ENCODE assay signal across 10 mouse cellular contexts in the genomic region with DNA sequence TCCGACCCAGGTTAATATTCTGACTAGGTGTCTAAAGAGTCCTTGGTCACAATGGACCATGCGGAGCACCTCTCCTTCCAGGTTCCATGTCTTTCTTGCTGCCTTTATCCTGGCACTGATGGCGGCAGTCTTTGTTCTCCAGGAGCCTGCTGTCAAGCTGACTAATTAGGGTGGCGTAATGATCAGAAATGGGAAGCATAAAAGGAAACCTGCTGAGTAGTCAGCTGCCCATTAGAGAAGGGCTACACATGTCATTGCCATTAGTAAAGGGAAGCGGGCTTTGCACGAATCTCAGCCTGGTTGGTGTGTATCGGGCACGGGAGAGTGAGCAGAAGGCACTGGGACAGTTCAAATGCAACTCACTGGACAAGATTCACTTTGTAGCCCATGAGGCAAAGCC.
DNase-seq lines count a peak whose midpoint lies in the region; ATAC-seq lines count a peak whose summit lies in the region.
"Had no signal": no experiment of that assay in that cellular context is flagged by ENCODE, and none has a peak within 500 bp of the region (broad histone marks: within the 10 kb centered on the region; RNA-seq: fewer than 3 reads in every experiment).

No protein-coding gene starts in this region.

- no peaks in the 10 kb centered on the region for H3K27me3 ChIP-seq in forebrain, embryonic 16.5 days (replicated peaks; ENCODE audit: control insufficient read depth, insufficient read depth, low read length)
- no peaks in the 10 kb centered on the region for H3K27me3 ChIP-seq in midbrain, embryonic 14.5 days (ENCODE audit: control insufficient read depth, insufficient read depth, low read length)
- H3K27me3 ChIP-seq: kidney, embryonic 15.5 days had no signal

- 9% methylated on average over 8 of the region's 8 CpGs for WGBS in forebrain, embryonic 16.5 days
- 47% methylated on average over 8 of the region's 8 CpGs for WGBS in midbrain, embryonic 14.5 days

- no peak overlapping the region for H3K9ac ChIP-seq in forebrain, embryonic 16.5 days (replicated peaks; ENCODE audit: low read depth, low read length)
- H3K9ac ChIP-seq in midbrain, embryonic 14.5 days (replicated peaks; ENCODE audit: low read length), result no peak overlapping the region
- H3K9ac ChIP-seq: kidney, embryonic 15.5 days had no signal

- DNase-seq in embryo, embryonic 11 days, result peak; percentile 19
- DNase-seq in embryo, embryonic 10 days (ENCODE audit: low spot score), result no peak
- peak; percentile 62 for DNase-seq in cerebellum, adult 8-10 months
- peak; percentile 52 for DNase-seq in midbrain, embryonic 14.5 days
- DNase-seq in left cerebral cortex, postnatal 36 days (ENCODE audit: low spot score in 2 of 2), result no peak
- no peak for DNase-seq in right cerebral cortex, postnatal 14 days
- DNase-seq: lung, postnatal 14 days had no signal

- H3K27ac ChIP-seq in forebrain, embryonic 16.5 days (ENCODE audit: low read length), result no peak overlapping the region
- no peak overlapping the region for H3K27ac ChIP-seq in midbrain, embryonic 14.5 days (replicated peaks; ENCODE audit: low read depth, low read length)
- H3K27ac ChIP-seq: kidney, embryonic 15.5 days had no signal

- H3K4me1 ChIP-seq in forebrain, embryonic 16.5 days (replicated peaks; ENCODE audit: control insufficient read depth, insufficient read depth, low read length), result 0 out of 2 replicates have a peak, but pooled peaks cover 8% of the 10 kb centered on the region
- H3K4me1 ChIP-seq in midbrain, embryonic 14.5 days (ENCODE audit: control insufficient read depth, insufficient read depth, low read length), result no peaks in the 10 kb centered on the region
- H3K4me1 ChIP-seq: kidney, embryonic 15.5 days had no signal

- ATAC-seq in forebrain, embryonic 16.5 days, result peak; percentile 76
- no peak; the same call in 1 of the 2 replicates for ATAC-seq in midbrain, embryonic 14.5 days (ENCODE audit: low FRiP score, low TSS enrichment)
- ATAC-seq in CD4-positive, CD25-positive, alpha-beta regulatory T cell, adult 4 months, result no peak

- H3K36me3 ChIP-seq in forebrain, embryonic 16.5 days (ENCODE audit: control insufficient read depth, insufficient read depth), result no peaks in the 10 kb centered on the region
- no peaks in the 10 kb centered on the region for H3K36me3 ChIP-seq in midbrain, embryonic 14.5 days (ENCODE audit: control insufficient read depth, insufficient read depth, low read length)
- H3K36me3 ChIP-seq: kidney, embryonic 15.5 days had no signal

- intact Hi-C loops in left cerebral cortex, postnatal 36 days (cut with DNase I), result no loop called here

- H3K9me3 ChIP-seq in forebrain, embryonic 16.5 days (ENCODE audit: control insufficient read depth, low read length), result no peaks in the 10 kb centered on the region
- H3K9me3 ChIP-seq in midbrain, embryonic 14.5 days (ENCODE audit: control insufficient read depth, low read length), result no peaks in the 10 kb centered on the region
- H3K9me3 ChIP-seq: kidney, embryonic 15.5 days had no signal

- no peak overlapping the region for H3K4me3 ChIP-seq in forebrain, embryonic 16.5 days (replicated peaks; ENCODE audit: low read length)
- no peak overlapping the region for H3K4me3 ChIP-seq in midbrain, embryonic 14.5 days (replicated peaks; ENCODE audit: low read depth, low read length)
- H3K4me3 ChIP-seq: kidney, embryonic 15.5 days had no signal

- H3K4me2 ChIP-seq in forebrain, embryonic 16.5 days (ENCODE audit: low read length), result no peak overlapping the region
- no peak overlapping the region for H3K4me2 ChIP-seq in midbrain, embryonic 14.5 days (ENCODE audit: low read length)
- H3K4me2 ChIP-seq: kidney, embryonic 15.5 days had no signal

Comparison
In these comparisons a context has a peak if more than half of its experiments do, and no peak if none do; other contexts are left out.
1. DNase-seq: peak in embryo, embryonic 11 days (single experiment), cerebellum, adult 8-10 months (single experiment) and midbrain, embryonic 14.5 days (single experiment); none in embryo, embryonic 10 days (single experiment), left cerebral cortex, postnatal 36 days (0 of 2) and right cerebral cortex, postnatal 14 days (single experiment).